Mouse (Mus musculus) cerebellum, adult 18-20 months (tissue): ENCODE results near the gene Hdac10.
A peak's percentile ranks its signal among the peaks of the same experiment; 100 is the strongest.

Source experiments
- DNase-seq, 2 experiments: peaks; one replicate each; pipeline ENCODE4 v3.0.0; 2021

The Hdac10 gene

GRCm38 (mm10) chr15:89123595-89123994 lies 4.9 kb downstream of the Hdac10 start:
- DNase-seq, result peak in 1 of 2 experiments; percentile 60

GRCm38 (mm10) chr15:89122649-89123366 lies 5.7 kb downstream of the Hdac10 start, which contains the start of gene Tubgcp6:
Gene Tubgcp6 (minus strand): TSS chr15:89123112.
- DNase-seq, result peak; percentile 94 to 98

DNA sequence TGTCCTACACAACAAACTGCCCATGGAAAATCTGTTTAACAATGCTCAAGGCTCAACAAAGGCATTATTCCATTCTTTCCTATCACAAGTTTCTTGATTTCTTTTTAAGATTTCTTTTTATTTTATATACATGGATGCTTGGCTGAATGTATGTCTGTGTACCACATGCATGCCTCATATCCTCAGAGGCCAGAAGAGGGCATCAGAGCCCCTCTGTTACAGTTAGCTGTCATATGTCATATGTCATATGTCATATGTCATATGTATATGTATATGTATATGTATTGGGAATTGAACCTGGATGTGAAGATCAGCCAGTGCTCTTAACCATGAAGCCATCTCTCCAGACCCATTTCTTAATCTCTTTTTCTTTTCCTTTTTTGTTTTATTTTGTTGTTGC lies 10.5 kb downstream of the Hdac10 start:
- no peak for DNase-seq

DNA sequence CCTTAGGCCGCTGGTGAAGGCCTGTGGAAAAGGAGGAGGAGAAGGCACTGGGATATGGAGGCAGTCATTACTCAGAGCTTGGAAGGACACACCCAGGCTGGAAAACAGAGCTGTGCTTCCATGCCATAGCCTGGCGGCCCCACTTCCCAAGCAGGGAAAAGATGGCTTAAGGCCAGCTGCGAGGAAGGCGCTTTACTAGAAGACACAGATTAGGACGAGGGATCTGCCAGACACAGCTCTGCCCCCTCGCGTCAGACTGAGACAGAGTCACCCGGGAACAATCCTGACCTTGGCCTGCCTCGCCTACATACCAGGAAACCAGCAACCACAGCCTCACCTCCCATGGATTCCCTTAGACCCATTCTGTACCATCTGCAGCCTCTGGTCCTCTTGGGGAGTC lies 18.4 kb downstream of the Hdac10 start:
- peak; percentile 74 to 81 for DNase-seq

GRCm38 (mm10) chr15:89106976-89107375 lies 21.5 kb downstream of the Hdac10 start:
- DNase-seq, result no peak

- peak; percentile 82 to 89 for DNase-seq
Measured at GRCm38 (mm10) chr15:89106073-89106472, 22.4 kb downstream of the Hdac10 start.

DNA sequence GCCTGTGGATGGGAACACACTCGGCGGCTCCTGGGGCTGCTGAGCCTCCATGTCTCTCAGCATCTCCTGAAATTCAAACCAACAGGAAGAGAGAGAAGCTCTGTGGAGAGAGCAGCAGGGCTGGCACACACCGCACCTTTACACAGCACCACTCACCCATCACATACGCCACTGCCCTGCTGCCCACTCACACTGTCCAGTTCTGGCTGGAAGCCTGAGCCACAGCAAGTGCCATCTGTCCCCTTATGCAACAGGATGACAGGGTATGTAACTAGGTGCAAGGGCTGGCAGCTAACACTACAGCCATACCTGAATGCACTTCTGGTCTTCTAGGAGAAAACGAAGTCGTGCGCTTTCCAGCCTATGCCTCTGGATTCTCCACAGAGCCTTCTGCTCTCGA lies 24.1 kb downstream of the Hdac10 start:
- peak; percentile 95 to 96 for DNase-seq

- DNase-seq, result peak; percentile 76 to 79
Measured at GRCm38 (mm10) chr15:89103921-89104320, 24.6 kb downstream of the Hdac10 start.

DNA sequence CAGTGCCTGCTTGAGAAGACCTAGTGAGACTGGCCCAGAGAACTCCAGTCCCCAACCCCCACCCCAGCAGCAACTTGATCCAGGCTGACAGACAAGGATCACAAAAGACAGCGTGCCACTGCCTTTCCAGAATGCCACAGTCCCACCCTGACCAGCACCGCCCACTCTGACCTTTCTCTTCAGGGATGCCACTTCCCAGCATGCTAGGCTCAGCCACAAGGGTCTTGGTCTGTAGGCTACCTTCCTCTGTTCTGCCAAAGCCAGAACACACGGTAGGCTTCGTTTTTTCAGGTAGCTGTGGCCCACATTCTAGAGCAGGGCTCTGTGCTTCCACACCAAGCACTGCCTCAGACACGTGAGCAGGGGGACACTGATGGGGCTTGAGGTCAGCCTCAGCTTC lies 25.9 kb downstream of the Hdac10 start:
- no peak for DNase-seq

GRCm38 (mm10) chr15:89100823-89101222 lies 27.7 kb downstream of the Hdac10 start:
- DNase-seq, result no peak

DNA sequence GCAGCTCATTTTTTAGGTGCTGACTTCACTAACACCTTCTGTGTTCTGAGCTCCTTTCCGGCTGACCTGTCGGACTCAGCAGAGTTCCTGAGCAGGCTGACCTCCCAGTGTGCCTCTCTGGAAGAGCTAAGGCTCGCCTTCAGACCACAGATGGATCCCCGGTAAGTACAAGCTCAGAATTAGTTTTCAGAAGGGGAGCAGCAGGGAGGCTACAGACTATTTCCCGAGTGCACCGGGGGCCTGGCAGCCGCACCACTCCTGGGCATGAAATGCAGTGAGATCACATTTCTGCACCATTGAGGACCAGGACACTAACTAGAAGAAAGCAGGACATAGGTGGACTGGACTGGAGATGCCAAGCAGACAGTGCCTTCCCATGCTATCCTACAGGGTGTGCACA lies 29.9 kb downstream of the Hdac10 start:
- peak; percentile 75 to 76 for DNase-seq

- DNase-seq, result no peak
Measured at GRCm38 (mm10) chr15:89097450-89097849, 31.1 kb downstream of the Hdac10 start.

GRCm38 (mm10) chr15:89092181-89092580 lies 36.3 kb downstream of the Hdac10 start:
- DNase-seq, result no peak

GRCm38 (mm10) chr15:89090662-89091061 lies 37.8 kb downstream of the Hdac10 start:
- DNase-seq, result no peak

DNA sequence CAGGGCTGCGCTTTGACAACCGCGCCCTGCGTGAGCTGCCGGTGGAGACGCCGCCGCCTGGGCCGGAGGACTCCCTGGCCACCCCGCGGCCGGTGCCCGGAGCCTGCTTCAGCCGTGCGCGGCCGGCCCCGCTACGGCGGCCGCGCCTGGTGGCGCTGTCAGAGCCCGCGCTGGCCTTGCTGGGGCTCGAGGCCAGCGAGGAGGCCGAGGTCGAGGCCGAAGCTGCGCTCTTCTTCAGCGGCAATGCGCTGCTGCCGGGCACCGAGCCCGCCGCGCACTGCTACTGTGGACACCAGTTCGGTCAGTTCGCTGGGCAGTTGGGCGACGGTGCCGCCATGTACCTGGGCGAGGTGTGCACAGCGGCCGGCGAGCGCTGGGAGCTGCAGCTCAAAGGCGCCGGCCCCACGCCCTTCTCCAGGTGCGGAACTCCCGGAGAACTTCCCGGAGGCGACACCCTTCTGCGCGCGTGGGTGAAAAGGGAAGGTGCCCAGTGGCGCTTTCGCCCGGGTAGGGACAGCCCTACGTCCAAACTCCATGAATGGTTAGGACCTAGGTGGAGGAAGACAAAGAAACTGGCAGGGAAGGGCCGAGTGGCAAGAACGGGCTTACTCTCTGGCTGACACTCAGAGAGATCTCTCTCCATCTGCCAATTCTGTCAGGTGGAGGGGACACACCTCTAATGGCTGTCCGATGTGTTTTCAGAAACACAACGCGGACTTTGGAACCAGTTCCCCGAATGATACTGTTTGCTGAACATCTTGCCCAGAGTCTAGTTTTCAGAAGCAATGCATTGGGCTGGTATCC lies 39.0 kb downstream of the Hdac10 start:
- no peak for DNase-seq

DNA sequence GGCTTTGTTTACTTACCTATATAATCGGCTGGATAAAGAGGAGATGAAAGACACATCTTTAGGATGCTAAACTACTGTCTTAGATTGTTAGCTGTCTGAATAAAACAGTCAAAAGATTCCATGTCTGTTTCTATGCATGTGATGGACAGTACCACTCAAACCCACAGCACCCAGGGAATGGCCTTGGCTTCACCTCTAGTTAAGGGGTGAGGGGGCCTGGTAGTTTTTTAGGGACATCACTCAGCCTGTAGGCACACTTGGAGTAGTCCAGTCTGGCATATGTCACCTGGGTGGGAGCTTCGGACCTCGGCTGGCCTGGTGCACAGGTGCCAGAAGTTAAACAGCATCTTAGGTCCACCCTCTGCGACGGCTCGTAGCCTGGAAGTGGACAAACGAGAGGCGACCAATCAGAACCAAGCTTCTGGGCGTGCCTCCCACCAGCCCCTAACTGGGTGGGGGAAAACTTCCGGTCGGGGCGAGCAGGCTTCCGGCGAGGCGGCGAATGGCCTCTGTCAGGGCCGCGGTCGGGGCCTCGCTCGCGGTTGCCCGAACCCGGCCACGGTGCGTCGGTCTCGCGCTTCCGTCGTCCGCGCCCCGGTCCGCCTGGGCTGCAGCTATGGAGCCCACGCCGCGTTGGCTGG lies 39.8 kb downstream of the Hdac10 start, which contains the start of gene Selenoo:
Selenoo (plus strand) TSS at position 478 of the 641 bp plus-strand sequence.
- DNase-seq, result peak; percentile 92 to 96

DNA sequence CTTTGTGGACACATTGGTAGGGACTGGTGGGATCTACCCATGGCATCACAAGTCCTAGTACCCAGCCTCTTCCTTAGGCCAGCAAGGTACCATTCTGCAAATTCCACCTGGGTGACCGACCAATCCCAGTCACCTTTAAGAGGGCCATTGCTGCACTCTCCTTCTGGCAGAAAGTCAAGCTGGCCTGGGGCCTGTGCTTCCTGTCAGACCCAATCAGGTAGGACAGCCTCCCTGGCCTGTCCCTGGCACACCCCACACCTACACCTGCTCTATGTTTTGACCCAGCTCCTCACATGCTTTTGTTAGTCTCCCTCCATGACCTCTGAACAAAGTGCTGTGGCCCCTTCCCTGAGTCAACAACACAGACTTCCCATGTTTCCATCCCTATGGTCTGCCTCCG lies 43.7 kb downstream of the Hdac10 start:
- no peak for DNase-seq

DNA sequence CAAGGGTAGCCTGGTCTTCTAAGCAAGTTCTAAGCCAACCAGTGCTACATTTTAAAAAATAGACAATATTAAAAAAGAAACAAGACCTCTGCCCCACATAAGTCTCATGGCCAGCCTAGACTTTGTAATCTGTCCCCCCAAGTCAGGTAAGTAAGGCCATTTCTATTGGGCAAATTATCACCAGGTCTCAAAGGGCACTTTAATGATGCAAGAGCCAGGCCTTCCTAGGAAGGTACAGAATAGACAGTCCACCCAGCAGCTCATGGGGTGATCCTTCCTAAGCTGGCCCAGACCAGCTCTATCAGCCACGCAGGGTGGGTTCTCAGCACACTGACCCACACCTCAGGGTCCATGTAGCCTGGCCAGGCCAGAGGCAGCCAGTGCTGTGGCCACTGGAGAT lies 44.6 kb downstream of the Hdac10 start:
- no peak for DNase-seq

- peak; percentile 52 to 64 for DNase-seq
Measured at GRCm38 (mm10) chr15:89078208-89078836, 50.2 kb downstream of the Hdac10 start.

DNA sequence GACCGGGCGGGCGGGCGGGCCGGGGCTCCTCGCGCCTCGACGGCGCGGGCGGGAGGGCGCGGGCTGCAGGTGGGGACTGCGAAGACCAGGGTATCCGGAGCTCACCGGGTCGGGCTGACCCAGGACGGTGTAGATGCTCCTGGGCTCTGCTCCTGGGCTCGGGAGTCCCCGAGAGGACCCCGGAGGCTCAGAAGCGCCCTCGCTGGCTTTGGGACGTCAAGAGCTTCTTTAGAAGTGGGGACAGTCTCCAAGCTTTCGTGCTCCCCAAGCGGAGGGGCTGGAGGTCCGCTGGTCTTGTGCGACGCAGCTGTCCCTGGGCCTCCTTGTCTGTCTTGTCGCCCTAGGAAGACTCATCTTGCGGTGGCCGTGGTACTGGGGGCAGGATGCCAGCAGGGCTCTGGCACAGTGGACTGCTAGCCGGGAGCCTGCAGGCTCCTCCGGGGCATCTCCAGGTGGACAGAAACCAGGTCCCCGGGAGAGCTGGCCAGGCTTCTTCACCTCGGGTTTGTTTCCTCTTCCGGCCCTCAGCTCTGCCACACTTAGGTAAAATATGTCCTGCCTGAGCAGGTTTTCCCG lies 52.3 kb downstream of the Hdac10 start:
- DNase-seq, result peak; percentile 76 to 82

DNA sequence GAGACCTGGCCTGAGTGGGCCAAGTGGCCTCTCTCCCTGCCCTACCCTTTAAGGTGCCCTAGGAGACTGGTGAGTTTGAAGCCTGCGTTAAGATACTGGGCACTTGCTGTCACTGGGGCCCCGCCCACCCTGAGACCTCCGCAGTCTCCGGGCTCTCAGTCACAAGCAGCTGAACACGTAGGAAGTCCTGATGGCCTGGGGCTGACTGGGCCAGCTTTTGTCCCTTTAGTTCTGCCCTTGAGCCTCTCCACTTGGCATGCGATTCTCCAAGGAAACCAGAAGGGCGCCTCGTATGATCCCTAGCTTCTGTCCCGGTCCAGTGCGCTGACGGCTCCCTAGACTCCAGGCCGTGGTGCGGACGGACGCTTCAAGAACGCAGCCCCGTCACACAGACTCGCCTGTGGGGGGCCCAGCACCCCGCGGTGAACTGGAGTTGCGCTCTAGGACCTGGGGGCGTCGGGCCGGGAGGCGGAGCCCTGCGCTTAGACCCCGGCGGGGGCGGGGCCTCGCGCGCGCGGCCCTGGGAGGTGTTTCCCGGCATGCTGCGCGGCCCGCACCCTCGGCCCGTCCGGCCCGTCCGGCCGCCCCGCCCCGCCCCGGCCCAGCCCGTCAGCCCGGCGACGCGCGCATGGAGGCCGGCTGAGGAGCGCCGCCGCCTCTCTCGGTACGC lies 52.9 kb downstream of the Hdac10 start:
- peak; percentile 79 to 89 for DNase-seq
